Mouse (Mus musculus): ENCODE data around the gene Cldn10. TPM values are rescaled to one million over a fixed set of nuclear protein-coding genes. Genes with fewer than 3 reads are reported as not detected.

Gene Cldn10
- polyA plus RNA-seq (2017; shearing (Covaris generic)), result 4.2 TPM

GRCm38 (mm10) chr14:118787621-118788020 is at the start of gene Cldn10:
Gene Cldn10 (plus strand): TSS chr14:118787908.

Other genes starting within 250 kb of the Cldn10 start
- 15.0 TPM for gene Abcc4, start 81.7 kb upstream of the Cldn10 start, polyA plus RNA-seq (2017; shearing (Covaris generic))
- gene Dzip1, start 137.6 kb downstream of the Cldn10 start, polyA plus RNA-seq (2017; shearing (Covaris generic)), result 9.7 TPM
- 31.9 TPM for gene Dnajc3, start 150.1 kb downstream of the Cldn10 start, polyA plus RNA-seq (2017; shearing (Covaris generic))

All from activated CD4-positive, CD25-positive, alpha-beta regulatory T cell, adult 9 weeks (primary cell).